Mouse (Mus musculus): ENCODE measurements around the gene Ano10.

DNA sequence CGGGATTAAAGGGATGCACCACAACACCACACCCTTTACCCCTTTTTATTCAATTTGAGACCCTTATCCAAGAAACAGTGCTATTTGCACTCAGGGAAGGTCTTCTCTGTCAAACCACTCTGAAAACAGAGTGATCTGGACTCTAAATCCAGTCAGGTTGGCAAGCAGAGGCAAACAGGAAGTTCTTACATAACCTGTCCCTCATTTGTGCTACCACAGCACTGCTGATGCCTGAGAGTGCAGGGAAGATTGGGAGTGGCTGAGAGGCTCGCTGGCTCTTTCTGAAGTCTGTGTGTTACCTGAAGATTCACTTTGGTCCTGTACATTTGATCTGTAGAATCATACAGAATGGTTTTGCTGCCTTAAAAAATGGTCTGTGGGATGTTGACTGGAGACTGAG, 42.5 kb upstream of the Ano10 start:
- TF ChIP-seq CTCF (IDR thresholded peaks at IDR 0.05; ENCODE audit: extremely low read depth, insufficient read length, insufficient replicate concordance, low read depth, low read length) (no peak), POLR2A (IDR thresholded peaks at IDR 0.05; ENCODE audit: low read depth, low read length) (no peak)

All from small intestine, adult 2 months (tissue).